Mouse (Mus musculus) hindbrain, postnatal 0 days (tissue): ENCODE data around the gene Ino80. TPM values are rescaled to one million over a fixed set of nuclear protein-coding genes. Genes with fewer than 3 reads are reported as not detected.

Experiments used
- ATAC-seq: fragments of 200-750 bp; cut with Nextera tagmentation; 2 replicates; pipeline ENCODE4 v1.8.0; 2017; ENCODE audit warnings: mild to moderate bottlenecking, moderate TSS enrichment, moderate library complexity
- DNase-seq: peaks from one replicate; pipeline ENCODE4 v3.0.0-alpha.2; 2015; ENCODE audit warnings: low spot score
- H3K27ac ChIP-seq: fragments of 300-500 bp; sonication (generic); 2 replicates; pipeline ENCODE4 v1.5.1; 2014; ENCODE audit warnings: mild to moderate bottlenecking
- H3K27me3 ChIP-seq: fragments of 300-500 bp; sonication (generic); 2 replicates; pipeline ENCODE4 v1.6.1; 2014; ENCODE audit warnings: low read length, mixed read lengths; ENCODE audit not compliant: insufficient read depth
- H3K36me3 ChIP-seq: fragments of 300-500 bp; sonication (generic); 2 replicates; pipeline ENCODE4 v1.6.1; 2014; ENCODE audit warnings: low read length, mixed read lengths; ENCODE audit not compliant: insufficient read depth
- H3K4me1 ChIP-seq: fragments of 300-500 bp; sonication (generic); 2 replicates; pipeline ENCODE4 v1.6.1; 2014; ENCODE audit warnings: antibody characterized with exemption, low read length, mixed read lengths; ENCODE audit not compliant: insufficient read depth
- H3K4me2 ChIP-seq: fragments of 300-500 bp; sonication (generic); 2 replicates; pipeline ENCODE4 v1.6.1; 2014; ENCODE audit warnings: low read depth, mild to moderate bottlenecking, low read length, moderate library complexity, mixed read lengths
- H3K4me3 ChIP-seq: fragments of 300-500 bp; sonication (generic); 2 replicates; pipeline ENCODE4 v1.5.1; 2014; ENCODE audit warnings: low read length
- H3K9ac ChIP-seq: fragments of 300-500 bp; sonication (generic); replicated peaks from 2 replicates; pipeline ENCODE4 v1.6.1; 2014; ENCODE audit warnings: mild to moderate bottlenecking, low read length, moderate library complexity, mixed read lengths
- H3K9me3 ChIP-seq: fragments of 300-500 bp; sonication (generic); 2 replicates; pipeline ENCODE4 v1.6.1; 2016; ENCODE audit warnings: low read length, mixed read lengths
- CTCF ChIP-seq: IDR thresholded peaks from 2 replicates; pipeline ENCODE4 v1.5.1; 2016; ENCODE audit warnings: antibody characterized with exemption, control low read depth, low read depth
- WGBS: fragments of 180-500 bp; shearing (Covaris S2); extraction: QIAGEN DNeasy Blood & Tissue Kit; methylation state at CpG from one replicate; pipeline ENCODE4 v1.1.7; 2014; 5-methylcytosine and 5-hydroxymethylcytosine counted together
- polyA plus RNA-seq: library from polyadenylated mRNA; unstranded; fragments of >200 nt; fragmentation: Nextera tagmentation; extraction: Ambion mirVana; gene quantifications from 2 replicates; pipeline ENCODE4 v1.2.1, GENCODE M21; 2015
- total RNA-seq: library from RNA; depleted of rRNA; stranded (reverse); fragments of >200 nt; gene quantifications from 2 replicates; pipeline ENCODE4 v1.2.3, GENCODE M21; 2014

Ino80 gene
- total and polyA plus RNA-seq, 2 experiments from 2014 or later, result 2.3 to 13.4 TPM

DNA sequence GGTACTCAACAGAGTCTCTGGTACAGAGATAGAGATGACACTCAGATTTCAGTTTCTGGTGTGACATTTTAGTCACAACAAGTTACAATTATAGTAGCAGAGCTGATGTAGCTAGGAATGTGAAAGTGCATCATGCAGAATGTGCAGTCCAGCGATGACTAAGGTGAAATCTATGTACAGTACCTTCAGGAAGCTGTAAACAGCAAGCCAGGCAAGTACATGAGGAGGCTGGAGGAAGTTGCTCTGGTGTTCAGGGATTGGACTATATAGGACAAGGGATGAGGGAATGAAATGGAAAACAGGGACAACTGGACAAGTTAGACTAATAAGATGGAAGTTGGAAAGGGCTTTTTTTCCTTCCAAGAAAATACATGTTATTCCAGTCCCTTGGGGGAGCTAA is 89.2 kb downstream of the Ino80 start:
- Histone ChIP-seq H3K27me3 (no peaks in the 10 kb centered on the region), H3K9ac (no peak overlapping the region), H3K4me2 (no peak overlapping the region), H3K27ac (no peak overlapping the region), H3K36me3 (peaks cover 12% of the 10 kb centered on the region; the same call in 1 of the 2 replicates), H3K4me3 (no peak overlapping the region), H3K4me1 (no peaks in the 10 kb centered on the region), H3K9me3 (no peaks in the 10 kb centered on the region)
- ATAC-seq, result no peak
- WGBS, result 92% methylated on average over 1 of the region's 1 CpGs
- no peak for DNase-seq
- TF ChIP-seq CTCF, result no peak

DNA sequence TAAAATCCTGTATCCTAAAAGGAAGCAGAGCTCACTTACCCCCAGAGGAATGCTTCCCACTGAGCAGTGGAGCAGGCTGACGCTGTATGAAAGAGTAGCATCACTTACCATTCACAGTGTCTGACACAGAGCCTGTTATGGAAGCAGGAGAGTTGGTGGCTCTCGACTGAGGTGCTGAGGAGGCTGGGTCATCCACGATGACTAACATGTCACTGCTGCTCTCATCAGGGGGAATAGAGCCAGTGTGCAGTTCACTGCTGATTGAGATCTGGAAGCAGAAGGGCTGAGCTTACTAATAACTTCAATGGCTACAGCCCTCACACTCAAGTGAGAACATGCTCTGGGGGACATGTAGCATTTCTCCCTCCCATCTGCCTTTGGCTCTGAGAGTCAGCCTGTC is 98.0 kb downstream of the Ino80 start:
- no peak overlapping the region for H3K27ac ChIP-seq
- no peaks in the 10 kb centered on the region for H3K27me3 ChIP-seq
- no peak overlapping the region for H3K4me2 ChIP-seq
- no peak for DNase-seq
- 91% methylated on average over 3 of the region's 3 CpGs for WGBS
- H3K4me1 ChIP-seq, result no peaks in the 10 kb centered on the region
- no peak overlapping the region for H3K4me3 ChIP-seq
- ATAC-seq, result no peak
- no peak overlapping the region for H3K9ac ChIP-seq
- no peak for TF ChIP-seq CTCF
- H3K36me3 ChIP-seq, result peaks cover 65% of the 10 kb centered on the region
- H3K9me3 ChIP-seq, result no peaks in the 10 kb centered on the region

DNA sequence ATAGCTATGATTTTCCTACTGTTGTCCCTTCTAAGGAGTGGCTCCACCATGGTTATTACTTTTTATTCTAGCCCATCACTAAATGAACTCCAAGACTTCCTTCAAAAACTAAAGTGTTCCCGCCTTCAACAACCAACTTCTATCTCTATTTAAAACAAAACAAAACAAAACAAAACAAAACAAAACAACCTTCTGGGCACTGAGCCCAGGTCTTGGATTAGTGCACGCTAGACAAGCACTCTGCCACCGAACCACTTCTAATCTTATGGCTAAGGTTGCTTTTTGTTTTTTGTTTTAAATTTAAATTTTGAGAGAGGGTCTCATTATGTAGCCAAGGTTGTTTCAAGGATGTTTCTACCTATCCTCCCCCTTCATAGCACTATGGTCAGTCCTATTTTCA is 99.7 kb downstream of the Ino80 start:
- H3K27ac ChIP-seq, result no peak overlapping the region
- TF ChIP-seq CTCF, result no peak
- no peak overlapping the region for H3K9ac ChIP-seq
- H3K4me2 ChIP-seq, result no peak overlapping the region
- H3K4me3 ChIP-seq, result no peak overlapping the region
- H3K36me3 ChIP-seq, result peaks cover 76% of the 10 kb centered on the region
- DNase-seq (no peak), ATAC-seq (no peak)
- WGBS, result 53% methylated on average over 3 of the region's 3 CpGs
- H3K9me3 ChIP-seq, result no peaks in the 10 kb centered on the region
- no peaks in the 10 kb centered on the region for H3K4me1 ChIP-seq
- no peaks in the 10 kb centered on the region for H3K27me3 ChIP-seq

DNA sequence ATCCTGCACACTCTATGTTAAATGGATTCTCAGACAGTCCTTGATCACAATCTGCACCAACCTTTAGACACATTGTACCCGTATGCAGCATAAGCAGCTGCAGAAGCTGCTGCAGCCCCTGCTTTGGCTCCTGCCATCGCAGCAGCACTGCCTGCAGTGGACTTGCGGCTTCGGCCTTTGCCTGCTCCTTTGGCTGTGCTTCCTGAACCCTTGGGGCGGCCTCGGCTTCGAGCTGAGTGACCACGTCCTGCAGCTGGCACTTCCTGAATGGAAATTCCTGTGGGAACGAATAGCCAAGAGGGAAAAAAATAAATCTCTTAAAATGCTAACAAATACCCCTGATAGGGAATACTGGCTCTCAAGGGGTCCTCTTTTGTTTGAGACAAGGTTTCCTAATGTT is 100.2 kb downstream of the Ino80 start:
- Histone ChIP-seq H3K4me1 (no peaks in the 10 kb centered on the region), H3K27ac (no peak overlapping the region), H3K27me3 (no peaks in the 10 kb centered on the region), H3K4me3 (no peak overlapping the region), H3K4me2 (no peak overlapping the region), H3K9me3 (no peaks in the 10 kb centered on the region), H3K36me3 (peaks cover 75% of the 10 kb centered on the region), H3K9ac (no peak overlapping the region)
- no peak for ATAC-seq
- 74% methylated on average over 9 of the region's 9 CpGs for WGBS
- no peak for DNase-seq
- TF ChIP-seq CTCF, result no peak

DNA sequence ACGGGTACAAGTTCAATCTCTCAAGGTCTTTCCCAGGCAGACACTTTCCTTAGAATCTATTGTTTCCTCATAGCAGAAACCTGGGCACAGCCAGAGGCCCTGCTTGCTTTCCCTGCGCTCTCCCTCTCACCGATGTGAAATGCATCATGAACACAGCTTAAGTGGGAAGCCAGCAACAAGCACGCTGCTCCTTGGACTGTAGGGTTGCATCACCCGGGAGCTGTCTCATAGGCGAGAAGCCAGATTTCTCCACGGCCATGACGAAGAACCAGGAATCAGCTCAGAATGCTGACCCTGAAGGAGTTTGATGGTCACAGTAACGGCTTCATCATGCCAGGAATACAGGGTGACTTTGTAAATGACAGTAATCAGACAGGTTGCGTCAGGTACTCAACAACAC is 107.4 kb downstream of the Ino80 start:
- no peak for ATAC-seq

DNA sequence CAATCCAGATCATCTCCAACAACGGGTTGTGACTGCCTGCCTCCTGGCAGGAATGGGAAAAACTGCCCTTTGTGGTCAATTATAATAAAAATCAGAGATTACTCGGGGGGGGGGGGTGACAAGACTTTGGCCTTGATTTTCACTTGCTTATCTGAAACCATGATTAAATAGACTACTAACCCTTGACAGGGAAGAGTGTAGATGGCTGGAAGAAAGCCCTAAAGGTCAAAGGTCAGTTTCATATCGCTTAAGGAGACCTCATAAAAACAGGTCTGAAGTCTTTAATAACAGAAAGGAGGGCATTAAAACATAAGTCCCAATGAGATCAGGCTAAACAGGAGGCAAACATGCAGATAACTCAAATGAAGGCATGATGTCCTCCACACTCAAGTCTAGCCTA is 110.1 kb downstream of the Ino80 start:
- Histone ChIP-seq H3K4me2 (no peak overlapping the region), H3K27me3 (no peaks in the 10 kb centered on the region), H3K4me1 (no peaks in the 10 kb centered on the region), H3K9me3 (no peaks in the 10 kb centered on the region), H3K27ac (no peak overlapping the region), H3K9ac (no peak overlapping the region), H3K36me3 (peaks cover 12% of the 10 kb centered on the region; the same call in 1 of the 2 replicates), H3K4me3 (no peak overlapping the region)
- no peak for TF ChIP-seq CTCF
- DNase-seq (no peak), ATAC-seq (no peak)
- WGBS, result 68% methylated on average over 3 of the region's 3 CpGs

More for the DNA sequence above, 107.4 kb downstream of the Ino80 start:
- no peak overlapping the region for H3K27ac ChIP-seq
- H3K9me3 ChIP-seq, result no peaks in the 10 kb centered on the region
- WGBS, result 96% methylated on average over 10 of the region's 10 CpGs
- no peak overlapping the region for H3K4me3 ChIP-seq
- TF ChIP-seq CTCF, result no peak
- H3K9ac ChIP-seq, result no peak overlapping the region
- DNase-seq, result no peak
- peaks cover 34% of the 10 kb centered on the region for H3K36me3 ChIP-seq
- H3K4me1 ChIP-seq, result no peaks in the 10 kb centered on the region
- H3K4me2 ChIP-seq, result no peak overlapping the region
- no peaks in the 10 kb centered on the region for H3K27me3 ChIP-seq

DNA sequence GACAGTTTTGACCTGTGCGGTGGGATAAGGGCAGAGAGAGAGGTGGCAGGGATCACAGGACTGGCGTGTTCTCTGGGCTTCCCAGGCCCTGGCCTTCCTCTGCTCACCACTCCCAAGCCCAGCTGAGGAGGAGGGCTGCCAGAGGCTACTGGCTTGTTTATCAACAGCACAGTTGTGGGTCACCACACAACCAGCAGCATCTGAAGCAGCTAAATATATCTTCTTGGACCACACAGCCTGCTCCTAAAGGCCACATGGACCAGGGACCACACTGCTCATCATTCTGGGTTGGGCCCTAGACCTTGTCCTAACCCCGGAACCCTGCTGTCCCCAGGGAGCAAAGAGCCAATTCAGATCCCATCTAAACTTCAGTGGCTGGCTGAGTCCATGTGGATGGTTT is 112.5 kb downstream of the Ino80 start:
- H3K4me3 ChIP-seq, result no peak overlapping the region
- H3K9ac ChIP-seq, result no peak overlapping the region
- DNase-seq (no peak), ATAC-seq (no peak)
- H3K4me2 ChIP-seq, result no peak overlapping the region
- 87% methylated on average over 3 of the region's 3 CpGs for WGBS
- no peaks in the 10 kb centered on the region for H3K4me1 ChIP-seq
- H3K27me3 ChIP-seq, result no peaks in the 10 kb centered on the region
- peaks cover 14% of the 10 kb centered on the region for H3K9me3 ChIP-seq
- peaks cover 4% of the 10 kb centered on the region; the same call in 1 of the 2 replicates for H3K36me3 ChIP-seq
- TF ChIP-seq CTCF, result no peak
- no peak overlapping the region for H3K27ac ChIP-seq
